Mouse (Mus musculus) liver, embryonic 15.5 days (tissue): Measurements from ENCODE around the gene Clec18a. TPM values are rescaled to one million over a fixed set of nuclear protein-coding genes. Genes with fewer than 3 reads are reported as not detected.
"Not testable (repeated sequence)": the region's sequence is repeated elsewhere in the genome, so short reads cannot be mapped to it uniquely, and the experiment has no call there.

Experiments
- ATAC-seq: fragments of 200-750 bp; cut with Nextera tagmentation; 2 replicates; pipeline ENCODE4 v1.8.0; 2017; ENCODE audit warnings: moderate number of reproducible peaks, mild to moderate bottlenecking, moderate library complexity; ENCODE audit not compliant: insufficient read depth
- H3K27ac ChIP-seq: fragments of 300-500 bp; sonication (generic); replicated peaks from 2 replicates; pipeline ENCODE4 v1.5.1; 2015; ENCODE audit warnings: mild to moderate bottlenecking, inconsistent platforms
- H3K27me3 ChIP-seq: fragments of 300-500 bp; sonication (generic); 2 replicates; pipeline ENCODE4 v1.6.1; 2015; ENCODE audit warnings: mild to moderate bottlenecking, inconsistent platforms
- H3K36me3 ChIP-seq: fragments of 300-500 bp; sonication (generic); replicated peaks from 2 replicates; pipeline ENCODE4 v1.6.1; 2015; ENCODE audit warnings: moderate library complexity, mild to moderate bottlenecking, inconsistent platforms
- H3K4me1 ChIP-seq: fragments of 300-500 bp; sonication (generic); replicated peaks from 2 replicates; pipeline ENCODE4 v1.6.1; 2015; ENCODE audit warnings: inconsistent platforms
- H3K4me2 ChIP-seq: fragments of 300-500 bp; sonication (generic); 2 replicates; pipeline ENCODE4 v1.6.1; 2015; ENCODE audit warnings: moderate library complexity, mild to moderate bottlenecking, inconsistent platforms
- H3K4me3 ChIP-seq: fragments of 300-500 bp; sonication (generic); replicated peaks from 2 replicates; pipeline ENCODE4 v1.5.1; 2015; ENCODE audit warnings: mild to moderate bottlenecking, inconsistent platforms
- H3K9ac ChIP-seq: fragments of 300-500 bp; sonication (generic); 2 replicates; pipeline ENCODE4 v1.6.1; 2015; ENCODE audit warnings: moderate library complexity, mild to moderate bottlenecking, inconsistent platforms
- H3K9me3 ChIP-seq: fragments of 300-500 bp; sonication (generic); replicated peaks from 2 replicates; pipeline ENCODE4 v1.6.1; 2016; ENCODE audit warnings: inconsistent platforms
- WGBS: fragments of 180-500 bp; shearing (Covaris S2); methylation state at CpG from one replicate; pipeline ENCODE4 v1.1.7; 2015; ENCODE audit warnings: mixed read lengths; ENCODE audit not compliant: insufficient replicate concordance; 5-methylcytosine and 5-hydroxymethylcytosine counted together
- polyA plus RNA-seq: library from polyadenylated mRNA; unstranded; fragments of >200 nt; fragmentation: Nextera tagmentation; extraction: Ambion mirVana; gene quantifications from 2 replicates; pipeline ENCODE4 v1.2.1, GENCODE M21; 2015

Gene Clec18a
- polyA plus RNA-seq, 1 experiment from 2014 or later, result not detected

GRCm38 (mm10) chr8:111079461-111079860 is 12.8 kb downstream of the Clec18a start:
- Histone ChIP-seq H3K4me3 (no peak overlapping the region), H3K27ac (no peak overlapping the region), H3K9me3 (no peaks in the 10 kb centered on the region), H3K4me2 (no peak overlapping the region), H3K27me3 (peaks cover 7% of the 10 kb centered on the region; the same call in 1 of the 2 replicates), H3K36me3 (no peaks in the 10 kb centered on the region), H3K4me1 (no peaks in the 10 kb centered on the region), H3K9ac (no peak overlapping the region)
- ATAC-seq, result no peak
- WGBS, result 51% methylated on average over 5 of the region's 5 CpGs

GRCm38 (mm10) chr8:111075926-111076325 is 16.3 kb downstream of the Clec18a start:
- H3K4me1 ChIP-seq, result no peaks in the 10 kb centered on the region
- H3K27me3 ChIP-seq, result peaks cover 10% of the 10 kb centered on the region
- H3K27ac ChIP-seq, result no peak overlapping the region
- H3K4me3 ChIP-seq, result no peak overlapping the region
- 69% methylated on average over 3 of the region's 3 CpGs for WGBS
- ATAC-seq, result no peak
- H3K9me3 ChIP-seq, result no peaks in the 10 kb centered on the region
- no peak overlapping the region for H3K4me2 ChIP-seq
- H3K36me3 ChIP-seq, result no peaks in the 10 kb centered on the region
- no peak overlapping the region for H3K9ac ChIP-seq

GRCm38 (mm10) chr8:111068660-111069059 is 23.6 kb downstream of the Clec18a start:
- H3K4me1 ChIP-seq, H3K4me3 ChIP-seq, H3K36me3 ChIP-seq, H3K9ac ChIP-seq, H3K4me2 ChIP-seq, ATAC-seq, H3K27ac ChIP-seq, H3K9me3 ChIP-seq: not testable (repeated sequence)
- peaks cover 15% of the 10 kb centered on the region for H3K27me3 ChIP-seq
- WGBS, result 56% methylated on average over 9 of the region's 9 CpGs

GRCm38 (mm10) chr8:111067439-111067838 is 24.8 kb downstream of the Clec18a start:
- Histone ChIP-seq H3K4me3 (no peak overlapping the region), H3K36me3 (no peaks in the 10 kb centered on the region), H3K27ac (no peak overlapping the region), H3K9ac (no peak overlapping the region), H3K4me2 (no peak overlapping the region), H3K27me3 (peaks cover 15% of the 10 kb centered on the region), H3K9me3 (no peaks in the 10 kb centered on the region), H3K4me1 (peaks cover 3% of the 10 kb centered on the region; the same call in 1 of the 2 replicates)
- ATAC-seq, result no peak
- 32% methylated on average over 10 of the region's 10 CpGs for WGBS

- WGBS, result 44% methylated on average over 4 of the region's 4 CpGs
- Histone ChIP-seq H3K9me3 (no peaks in the 10 kb centered on the region), H3K4me1 (peaks cover 13% of the 10 kb centered on the region), H3K36me3 (no peaks in the 10 kb centered on the region), H3K27ac (no peak overlapping the region), H3K27me3 (peaks cover 13% of the 10 kb centered on the region), H3K4me3 (no peak overlapping the region), H3K9ac (no peak overlapping the region), H3K4me2 (no peak overlapping the region)
- no peak for ATAC-seq
These were observed 25.9 kb downstream of the Clec18a start for GRCm38 (mm10) chr8:111066308-111066707.

GRCm38 (mm10) chr8:111062893-111063292 is 29.3 kb downstream of the Clec18a start:
- H3K9me3 ChIP-seq, result no peaks in the 10 kb centered on the region
- H3K9ac ChIP-seq, result no peak overlapping the region
- H3K27me3 ChIP-seq, result peaks cover 12% of the 10 kb centered on the region
- peak overlapping the region; percentile 64; the same call in 1 of the 2 replicates for H3K4me3 ChIP-seq
- no peak for ATAC-seq
- H3K36me3 ChIP-seq, result peaks cover 4% of the 10 kb centered on the region; the same call in 1 of the 2 replicates
- no peak overlapping the region for H3K27ac ChIP-seq
- H3K4me1 ChIP-seq, result peaks cover 43% of the 10 kb centered on the region
- peak overlapping the region; percentile 79 for H3K4me2 ChIP-seq
- WGBS, result 49% methylated on average over 2 of the region's 2 CpGs

GRCm38 (mm10) chr8:111062072-111062757 is 30.0 kb downstream of the Clec18a start:
- H3K9me3 ChIP-seq, result no peaks in the 10 kb centered on the region
- peak overlapping the region; percentile 79 for H3K4me2 ChIP-seq
- peaks cover 9% of the 10 kb centered on the region for H3K27me3 ChIP-seq
- no peak overlapping the region for H3K27ac ChIP-seq
- H3K4me1 ChIP-seq, result peaks cover 50% of the 10 kb centered on the region
- H3K36me3 ChIP-seq, result peaks cover 8% of the 10 kb centered on the region
- H3K4me3 ChIP-seq, result peak overlapping the region; percentile 64
- WGBS, result under 1% methylated on average over 27 of the region's 27 CpGs
- peak overlapping the region; percentile 58 for H3K9ac ChIP-seq
- ATAC-seq, result peak; percentile 82

- H3K4me1 ChIP-seq, result peaks cover 55% of the 10 kb centered on the region
- H3K4me3 ChIP-seq, result peak overlapping the region; percentile 64
- H3K27me3 ChIP-seq, result peaks cover 6% of the 10 kb centered on the region; the same call in 1 of the 2 replicates
- no peak overlapping the region for H3K27ac ChIP-seq
- H3K4me2 ChIP-seq, result peak overlapping the region; percentile 79
- peak overlapping the region; percentile 58 for H3K9ac ChIP-seq
- H3K36me3 ChIP-seq, result peaks cover 11% of the 10 kb centered on the region
- no peak for ATAC-seq
- WGBS, result 1% methylated on average over 14 of the region's 14 CpGs
- no peaks in the 10 kb centered on the region for H3K9me3 ChIP-seq
These were observed 30.5 kb downstream of the Clec18a start for GRCm38 (mm10) chr8:111061688-111062071.

- H3K4me3 ChIP-seq, result no peak overlapping the region
- H3K36me3 ChIP-seq, result peaks cover 31% of the 10 kb centered on the region
- peaks cover 70% of the 10 kb centered on the region for H3K4me1 ChIP-seq
- H3K4me2 ChIP-seq, result no peak overlapping the region
- no peak overlapping the region for H3K9ac ChIP-seq
- no peaks in the 10 kb centered on the region for H3K9me3 ChIP-seq
- WGBS, result 56% methylated on average over 2 of the region's 2 CpGs
- H3K27me3 ChIP-seq, result 0 out of 2 replicates have a peak, but pooled peaks cover under 1% of the 10 kb centered on the region
- ATAC-seq, result no peak
- no peak overlapping the region for H3K27ac ChIP-seq
These were observed 33.2 kb downstream of the Clec18a start for GRCm38 (mm10) chr8:111058946-111059572.

- Histone ChIP-seq H3K27me3 (no peaks in the 10 kb centered on the region), H3K27ac (peak overlapping the region; percentile 87), H3K36me3 (peaks cover 53% of the 10 kb centered on the region), H3K9me3 (no peaks in the 10 kb centered on the region), H3K4me2 (peak overlapping the region; percentile 99), H3K9ac (peak overlapping the region; percentile 87), H3K4me1 (peaks cover 62% of the 10 kb centered on the region), H3K4me3 (peak overlapping the region; percentile 90)
- WGBS, result under 1% methylated on average over 62 of the region's 63 CpGs
- peak; percentile 63 for ATAC-seq
These were observed 35.4 kb downstream of the Clec18a start for GRCm38 (mm10) chr8:111056691-111057293.

- peak within 1 kb of the TSS; percentile 90 for H3K4me3 ChIP-seq
- H3K4me2 ChIP-seq, result peak within 1 kb of the TSS; percentile 99
- under 1% methylated on average over 68 of the region's 68 CpGs for WGBS
- H3K4me1 ChIP-seq, result peaks cover 56% of the 10 kb centered on the region
- H3K9ac ChIP-seq, result peak within 1 kb of the TSS; percentile 87
- ATAC-seq, result peak; percentile 93
- H3K9me3 ChIP-seq, result no peaks in the 10 kb centered on the region
- H3K27me3 ChIP-seq, result no peaks in the 10 kb centered on the region
- peaks cover 59% of the 10 kb centered on the region for H3K36me3 ChIP-seq
- peak within 1 kb of the TSS; percentile 87 for H3K27ac ChIP-seq
These were observed 36.0 kb downstream of the Clec18a start, which contains the start of gene Exosc6 for GRCm38 (mm10) chr8:111056158-111056663. TSS of gene Exosc6 (plus strand) at chr8:111056339.
